Mouse (Mus musculus) cortical plate, adult 2 months (tissue): ENCODE results near the gene Fam162b. TPM values are rescaled to one million over a fixed set of nuclear protein-coding genes. Genes with fewer than 3 reads are reported as not detected.

ENCODE experiments used
- H3K27ac ChIP-seq: fragments of 200-500 bp; 2 replicates; pipeline ENCODE4 v1.5.1; 2012; ENCODE audit warnings: low read length, control low read depth, inconsistent platforms; ENCODE audit not compliant: insufficient read depth
- H3K4me1 ChIP-seq: fragments of 200-500 bp; 2 replicates; pipeline ENCODE4 v1.6.1; 2011; ENCODE audit warnings: low read length; ENCODE audit not compliant: control insufficient read depth, insufficient read depth
- H3K4me3 ChIP-seq: fragments of 200-500 bp; 2 replicates; pipeline ENCODE4 v1.5.1; 2011; ENCODE audit warnings: mild to moderate bottlenecking, low read length, control low read depth; ENCODE audit not compliant: insufficient read depth
- CTCF ChIP-seq: fragments of 200-500 bp; IDR thresholded peaks from 2 replicates; pipeline ENCODE4 v1.5.1; 2011; ENCODE audit warnings: mild to moderate bottlenecking, control low read depth, low read length; ENCODE audit not compliant: insufficient read depth; ENCODE audit errors: extremely low read depth
- POLR2A ChIP-seq: fragments of 200-500 bp; IDR thresholded peaks from 2 replicates; pipeline ENCODE4 v1.6.1; 2011; ENCODE audit warnings: mild to moderate bottlenecking, low read length, control low read depth; ENCODE audit not compliant: insufficient read depth; ENCODE audit errors: extremely low read depth
- polyA plus RNA-seq: library from polyadenylated mRNA; depleted of rRNA; stranded (reverse); fragments of >200 nt; gene quantifications from 2 replicates; pipeline ENCODE4 v1.2.3, GENCODE M21; 2012; rRNA removed

Gene Fam162b
- polyA plus RNA-seq, 1 experiment, result not detected

GRCm38 (mm10) chr10:51596928-51597635 is 6.8 kb upstream of the Fam162b start:
- Histone ChIP-seq H3K27ac (no peak overlapping the region), H3K4me3 (no peak overlapping the region), H3K4me1 (no peaks in the 10 kb centered on the region)
- TF ChIP-seq POLR2A, result no peak
- no peak for TF ChIP-seq CTCF

GRCm38 (mm10) chr10:51595001-51595931 is 4.9 kb upstream of the Fam162b start:
- TF ChIP-seq CTCF (no peak), POLR2A (no peak)
- H3K4me3 ChIP-seq, result no peak overlapping the region
- H3K4me1 ChIP-seq, result no peaks in the 10 kb centered on the region
- H3K27ac ChIP-seq, result no peak overlapping the region

- Histone ChIP-seq H3K4me1 (no peaks in the 10 kb centered on the region), H3K4me3 (no peak overlapping the region), H3K27ac (no peak overlapping the region)
- TF ChIP-seq CTCF, result no peak
- TF ChIP-seq POLR2A, result no peak
Measured at GRCm38 (mm10) chr10:51591574-51591973, 1.3 kb upstream of the Fam162b start.

- no peak overlapping the region for H3K4me3 ChIP-seq
- no peak overlapping the region for H3K27ac ChIP-seq
- TF ChIP-seq POLR2A, result no peak
- no peak for TF ChIP-seq CTCF
- H3K4me1 ChIP-seq, result no peaks in the 10 kb centered on the region
Measured at GRCm38 (mm10) chr10:51584919-51585318, 5.4 kb downstream of the Fam162b start.

GRCm38 (mm10) chr10:51584378-51584777 is 5.9 kb downstream of the Fam162b start:
- no peaks in the 10 kb centered on the region for H3K4me1 ChIP-seq

GRCm38 (mm10) chr10:51571225-51571996 is 18.9 kb downstream of the Fam162b start:
- H3K4me3 ChIP-seq, result no peak overlapping the region
- H3K4me1 ChIP-seq, result no peaks in the 10 kb centered on the region
- TF ChIP-seq POLR2A (no peak), CTCF (no peak)
- no peak overlapping the region for H3K27ac ChIP-seq

More at GRCm38 (mm10) chr10:51584378-51584777, 5.9 kb downstream of the Fam162b start:
- Histone ChIP-seq H3K4me3 (no peak overlapping the region), H3K27ac (no peak overlapping the region)
- no peak for TF ChIP-seq POLR2A
- no peak for TF ChIP-seq CTCF

GRCm38 (mm10) chr10:51556005-51556404 is 34.3 kb downstream of the Fam162b start:
- Histone ChIP-seq H3K4me1 (no peaks in the 10 kb centered on the region), H3K4me3 (no peak overlapping the region), H3K27ac (no peak overlapping the region)
- TF ChIP-seq CTCF, result no peak
- TF ChIP-seq POLR2A, result no peak

GRCm38 (mm10) chr10:51553348-51554123 is 36.8 kb downstream of the Fam162b start:
- H3K4me1 ChIP-seq, result no peaks in the 10 kb centered on the region
- peak overlapping the region; percentile 39 for H3K4me3 ChIP-seq
- H3K27ac ChIP-seq, result no peak overlapping the region
- TF ChIP-seq POLR2A (no peak), CTCF (peak; percentile 84)

Other genes with a start within 250 kb of the Fam162b start
- gene Gm49339, start 109.9 kb downstream of the Fam162b start, polyA plus RNA-seq, result 0.25 and 0.32 TPM in 2 replicates
- gene Lilr4b, start 109.9 kb downstream of the Fam162b start, polyA plus RNA-seq, result 0.38 and 0.45 TPM in 2 replicates
- 0.38 and 0.58 TPM in 2 replicates for gene Lilrb4a, start 99.6 kb downstream of the Fam162b start, polyA plus RNA-seq
- gene Gprc6a, start 40.9 kb upstream of the Fam162b start, polyA plus RNA-seq, result not detected in 2 replicates
- gene Rfx6, start 87.2 kb upstream of the Fam162b start, polyA plus RNA-seq, result not detected in 2 replicates